Mouse (Mus musculus) activated CD4-positive, CD25-positive, alpha-beta regulatory T cell, adult 4 months (primary cell): ENCODE data around the gene Galnt10. TPM values are rescaled to one million over a fixed set of nuclear protein-coding genes. Genes with fewer than 3 reads are reported as not detected.

ENCODE experiments used
- ATAC-seq: one replicate; pipeline ENCODE4 v1.8.0; 2017
- polyA plus RNA-seq, 2 experiments: library from polyadenylated mRNA; unstranded; fragments of 100-300 nt; shearing (Covaris generic); gene quantifications; one replicate each; pipeline ENCODE4 v1.2.1; 2017

The Galnt10 gene
- polyA plus RNA-seq, 2 experiments from 2014 or later: 4.1 to 7.6 TPM

DNA sequence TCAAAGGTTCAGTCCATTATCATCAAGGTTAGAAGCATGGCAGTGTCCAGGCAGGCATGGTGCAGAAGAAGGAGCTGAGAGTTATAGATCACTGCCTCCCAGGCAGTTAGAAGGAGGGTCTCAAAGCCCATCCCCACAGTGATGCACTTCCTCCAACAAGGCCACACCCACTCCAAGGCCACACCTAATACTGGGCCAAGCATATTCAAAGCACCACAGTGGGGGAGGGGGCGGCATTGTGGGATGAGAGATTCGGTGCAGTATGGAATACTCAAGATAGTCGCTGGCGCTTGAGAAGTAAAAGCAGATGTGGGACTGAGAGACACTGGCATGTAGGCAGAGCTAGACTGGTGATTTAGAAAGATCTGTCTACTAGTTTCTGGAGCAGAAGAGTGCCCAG is 14.9 kb downstream of the Galnt10 start:
- ATAC-seq: no peak

GRCm38 (mm10) chr11:57660814-57661213 is 15.6 kb downstream of the Galnt10 start:
- ATAC-seq: peak; percentile 67

DNA sequence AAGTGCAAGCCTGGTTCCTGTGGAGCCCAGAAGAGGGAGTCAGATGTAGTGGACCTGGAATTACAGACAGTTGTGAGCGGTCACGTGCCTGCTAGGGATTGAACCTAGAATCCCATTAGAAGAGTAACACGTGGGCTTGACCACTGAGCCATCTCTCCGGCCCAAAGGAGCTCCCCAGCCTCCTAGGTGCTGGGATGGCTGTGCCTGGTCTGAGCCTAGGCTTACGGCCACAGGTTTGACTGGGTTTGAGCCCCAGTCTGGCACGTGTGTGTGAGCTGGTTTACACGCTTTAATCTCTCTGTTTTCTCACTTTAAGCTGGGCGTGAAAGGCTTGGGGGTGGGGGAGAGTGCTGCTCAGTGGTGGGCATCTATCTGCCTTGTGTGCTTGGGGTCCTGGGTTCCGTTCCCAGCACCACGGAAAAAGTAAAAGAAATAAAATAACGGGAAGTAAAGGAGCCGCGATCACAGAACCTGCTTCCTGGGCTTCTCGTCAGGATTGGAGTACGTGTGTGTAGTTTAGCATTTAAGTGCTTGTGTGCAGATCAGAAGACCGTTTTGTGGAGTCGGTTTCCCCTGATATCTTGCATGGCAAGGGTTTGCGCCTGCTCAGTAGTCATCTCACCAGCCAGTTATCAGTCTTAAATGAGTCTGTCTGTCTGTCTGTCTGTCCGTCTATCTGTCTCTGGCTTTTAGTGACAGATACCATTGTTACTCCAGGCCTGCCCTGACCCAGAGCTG is 16.4 kb downstream of the Galnt10 start:
- ATAC-seq: no peak

GRCm38 (mm10) chr11:57662231-57662630 is 17.0 kb downstream of the Galnt10 start:
- ATAC-seq: no peak

- ATAC-seq: no peak
Observed at GRCm38 (mm10) chr11:57663271-57663670, 18.0 kb downstream of the Galnt10 start.

DNA sequence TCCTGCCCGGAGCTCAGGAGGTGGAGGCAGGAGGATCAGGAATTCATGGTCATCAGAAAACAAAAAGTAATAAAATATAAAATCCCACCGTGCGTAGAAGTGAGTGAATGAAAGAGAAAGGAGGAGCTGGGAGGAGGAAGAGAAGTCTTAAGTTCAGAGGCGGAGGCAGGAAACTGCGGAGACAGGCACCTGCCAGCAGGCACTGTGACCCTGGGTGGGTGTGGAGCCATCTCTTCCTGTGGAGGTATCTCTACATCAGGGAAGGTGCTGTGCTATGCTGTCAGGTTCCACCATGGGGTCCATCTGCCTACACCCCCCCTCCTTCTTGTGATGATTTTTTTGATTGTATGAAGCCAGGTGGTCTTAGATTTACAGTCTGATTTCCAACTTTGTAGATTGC is 19.5 kb downstream of the Galnt10 start:
- ATAC-seq: peak; percentile 73

- ATAC-seq: no peak
Observed at GRCm38 (mm10) chr11:57668271-57668670, 23.0 kb downstream of the Galnt10 start.

- ATAC-seq: peak; percentile 54
Observed at GRCm38 (mm10) chr11:57669522-57669921, 24.3 kb downstream of the Galnt10 start.

DNA sequence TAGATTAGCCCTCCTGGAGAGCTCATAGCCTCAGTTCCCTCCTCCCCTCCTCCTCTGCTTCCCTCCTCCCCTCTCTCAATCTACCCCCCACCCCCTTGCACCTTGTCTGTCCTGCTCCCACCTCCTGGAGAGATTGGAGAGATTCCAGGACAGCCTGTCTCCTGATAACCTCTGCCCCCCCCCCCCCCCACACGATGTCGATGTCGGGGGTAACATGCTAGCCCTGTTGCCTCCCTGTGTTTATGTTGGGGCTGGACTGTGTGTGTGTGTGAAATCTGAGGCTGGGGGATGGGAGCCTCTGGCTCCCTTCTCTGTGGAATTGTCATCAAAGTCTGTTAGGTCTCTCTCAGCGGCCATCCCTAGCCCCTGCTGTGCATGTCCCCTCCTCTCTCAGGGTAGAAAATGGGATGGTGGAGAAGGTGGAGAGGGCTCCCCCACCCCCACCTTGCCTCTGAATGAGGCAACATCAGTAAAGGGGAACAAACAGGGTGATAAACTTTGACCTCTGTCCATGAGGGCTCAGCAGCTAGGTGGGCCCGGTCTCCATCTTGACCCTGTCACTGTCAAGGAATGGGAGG is 26.0 kb downstream of the Galnt10 start:
- no peak for ATAC-seq

DNA sequence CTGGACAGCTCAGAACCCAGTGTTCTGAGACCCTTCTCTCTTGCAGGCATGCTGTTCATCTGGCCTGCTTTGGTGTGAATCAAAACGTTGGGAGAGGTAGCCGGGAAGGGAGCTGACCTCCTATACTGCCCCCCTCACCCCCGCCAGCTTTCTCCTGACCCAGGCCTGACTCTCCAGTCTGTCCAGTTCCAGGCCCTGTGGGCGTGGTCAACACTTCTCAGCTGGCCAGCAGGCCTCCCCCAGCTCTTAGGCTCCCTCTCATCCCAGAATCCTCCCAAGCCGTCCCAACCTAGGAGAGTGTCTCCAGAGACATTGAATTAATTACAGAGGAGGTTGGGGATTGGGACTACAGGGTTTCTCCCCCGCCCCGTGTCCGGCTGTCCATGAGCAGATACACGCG is 26.6 kb downstream of the Galnt10 start:
- no peak for ATAC-seq

- peak; percentile 71 for ATAC-seq
Observed at GRCm38 (mm10) chr11:57672995-57673394, 27.8 kb downstream of the Galnt10 start.

DNA sequence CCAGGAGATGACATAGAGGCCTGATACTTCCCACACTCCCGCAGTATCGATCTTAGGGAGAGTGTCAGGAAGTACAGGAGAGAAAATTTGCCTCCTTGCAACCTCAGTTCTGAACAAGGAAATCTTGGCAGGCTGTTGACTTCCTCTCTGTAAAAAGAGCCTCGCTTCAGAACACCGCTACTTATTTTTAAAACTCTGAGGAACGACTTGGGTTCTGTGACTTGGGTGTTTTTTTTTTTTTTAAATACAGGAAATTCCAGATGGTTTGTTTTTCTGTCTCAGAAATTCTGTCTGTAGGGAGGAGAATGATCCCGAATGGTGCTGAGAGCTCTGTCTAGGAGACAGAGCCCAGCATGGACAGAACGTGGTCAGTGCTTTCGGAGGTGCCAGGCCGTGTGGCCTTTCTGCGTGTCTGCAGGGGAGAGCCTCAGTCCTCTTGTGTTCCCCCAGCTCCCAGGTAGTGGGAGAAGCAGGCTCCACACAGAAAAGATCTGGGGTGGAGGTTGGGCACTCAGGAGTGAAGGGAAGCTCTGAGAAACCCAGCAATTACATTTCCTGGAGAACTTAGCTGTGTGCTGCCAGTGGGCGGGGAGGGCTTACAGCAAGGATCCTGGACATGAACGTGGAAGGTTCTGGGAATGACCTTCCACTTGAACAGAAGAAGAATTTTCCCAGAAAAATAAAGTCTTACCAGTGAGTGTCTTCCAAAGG is 28.9 kb downstream of the Galnt10 start:
- no peak for ATAC-seq

DNA sequence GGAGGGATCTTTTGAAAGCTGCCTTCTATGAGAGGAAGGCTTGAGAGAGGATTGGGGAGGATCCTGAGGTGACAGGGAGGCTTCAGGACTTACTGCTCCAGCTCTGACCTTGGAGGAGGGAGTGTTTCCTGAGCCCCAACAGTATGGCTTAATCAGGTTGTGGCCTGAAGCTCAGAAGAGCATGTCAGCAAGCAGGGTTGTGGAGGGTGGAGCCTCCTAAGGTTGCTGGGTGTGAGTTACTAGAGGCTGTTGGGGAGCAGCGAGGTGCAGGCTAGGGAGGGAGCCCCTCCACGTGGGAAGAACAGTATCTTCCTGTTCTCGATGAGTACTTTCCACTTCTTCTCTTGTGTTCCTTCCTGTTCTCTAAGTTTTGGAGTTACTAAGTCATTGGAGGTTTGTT is 32.0 kb downstream of the Galnt10 start:
- no peak for ATAC-seq

- ATAC-seq: no peak
Observed at GRCm38 (mm10) chr11:57682589-57682988, 37.3 kb downstream of the Galnt10 start.

DNA sequence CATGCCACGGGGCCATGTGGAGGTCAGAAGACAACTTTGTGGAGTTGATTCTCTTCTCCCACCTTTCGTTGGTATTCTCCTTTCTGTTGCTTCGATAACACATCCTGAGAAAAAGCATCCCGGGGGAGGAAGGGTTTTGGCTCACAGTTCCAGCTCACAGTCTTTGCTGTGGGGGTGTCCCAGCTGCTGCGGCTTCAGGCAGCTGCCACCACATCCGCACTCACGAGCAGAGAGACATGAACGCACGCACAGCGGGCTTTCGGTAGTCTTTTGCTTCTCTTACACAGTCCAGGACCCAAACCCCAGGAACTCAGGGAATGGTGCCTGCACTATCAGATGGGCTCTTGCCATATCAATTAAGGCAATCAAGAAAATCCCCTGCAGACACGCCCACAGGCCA is 37.9 kb downstream of the Galnt10 start:
- ATAC-seq: peak; percentile 68

DNA sequence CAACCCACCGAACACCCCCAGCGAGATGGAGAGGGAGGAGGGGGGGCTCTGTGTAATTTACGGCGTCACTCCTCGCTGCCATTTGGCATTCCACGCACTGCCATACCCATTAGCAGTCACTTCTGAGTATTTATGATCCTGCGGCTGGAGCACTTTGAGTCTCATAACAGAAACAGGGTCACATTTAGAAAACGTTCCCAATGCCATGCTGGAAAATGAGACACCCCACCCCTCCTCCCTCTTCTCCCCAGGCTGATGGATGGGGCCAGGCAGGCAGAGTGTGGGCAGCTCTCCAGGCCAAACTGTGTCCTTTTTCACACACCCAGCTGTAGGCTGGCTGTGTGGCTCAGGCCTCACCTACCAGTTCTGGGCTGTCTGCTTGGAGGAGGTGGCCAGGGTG is 38.7 kb downstream of the Galnt10 start:
- ATAC-seq: no peak

- ATAC-seq: no peak
Observed at GRCm38 (mm10) chr11:57684891-57685290, 39.6 kb downstream of the Galnt10 start.

GRCm38 (mm10) chr11:57685689-57686454 is 40.6 kb downstream of the Galnt10 start:
- peak; percentile 31 for ATAC-seq

DNA sequence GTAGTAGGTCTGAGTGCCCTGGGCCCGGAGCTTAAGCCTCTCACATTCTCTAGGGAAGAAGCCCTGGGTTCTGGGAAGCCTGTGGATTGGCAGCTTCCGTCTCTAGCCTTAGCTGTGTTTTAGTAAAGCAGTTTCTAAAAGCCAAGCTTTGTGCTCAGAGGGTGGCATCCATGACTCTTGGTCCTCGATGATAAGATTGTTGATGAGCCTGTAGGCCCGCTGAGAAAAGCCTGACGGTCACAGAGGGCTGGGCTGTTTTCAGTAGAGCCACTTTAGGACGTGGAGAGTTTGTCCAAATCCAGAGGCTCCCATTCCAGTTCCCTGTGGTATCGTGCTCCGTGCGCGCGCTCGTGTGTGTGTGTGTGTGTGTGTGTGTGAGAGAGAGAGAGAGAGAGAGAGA is 41.6 kb downstream of the Galnt10 start:
- ATAC-seq: no peak

- ATAC-seq: no peak
Observed at GRCm38 (mm10) chr11:57687258-57687657, 42.0 kb downstream of the Galnt10 start.

DNA sequence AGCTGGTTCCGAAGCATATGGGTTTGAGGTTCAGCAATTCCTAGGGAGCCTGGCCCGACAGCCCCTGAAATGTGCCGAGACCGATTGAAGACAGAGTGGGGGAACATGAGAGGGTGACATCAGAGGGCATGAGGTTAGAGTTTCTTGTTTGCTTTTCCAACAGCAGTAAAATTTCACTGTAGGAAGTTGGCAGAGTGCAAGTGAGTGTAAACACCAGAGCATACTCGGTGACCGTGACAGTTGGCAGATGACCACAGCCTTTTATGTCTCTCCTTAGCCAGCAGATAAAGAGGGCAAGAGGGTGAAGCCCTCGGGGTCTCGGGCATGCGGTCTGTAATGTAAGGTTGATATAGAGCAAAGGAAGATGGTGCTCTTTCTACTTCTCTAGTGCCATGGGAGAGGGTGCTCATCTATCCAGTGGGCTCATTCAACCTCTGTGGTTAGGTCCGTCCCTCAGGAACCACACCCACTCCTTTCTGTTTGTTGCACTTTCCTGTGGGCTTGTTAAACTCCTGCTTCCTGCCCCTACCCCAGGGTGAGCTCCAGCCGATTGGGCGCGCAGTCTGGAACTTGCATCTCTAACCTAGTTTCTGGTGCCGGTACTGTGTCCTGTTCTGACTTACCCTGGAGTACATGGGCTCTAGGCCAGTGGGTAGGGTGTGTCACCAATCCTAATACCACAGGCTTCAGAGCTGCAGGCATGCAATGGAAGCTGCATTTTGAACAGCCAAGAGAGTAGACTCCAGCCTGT is 43.1 kb downstream of the Galnt10 start:
- ATAC-seq: no peak

GRCm38 (mm10) chr11:57689811-57690210 is 44.6 kb downstream of the Galnt10 start:
- ATAC-seq: no peak
